Mouse (Mus musculus) liver, postnatal 0 days (tissue): ENCODE data around the gene Fhit. TPM values are rescaled to one million over a fixed set of nuclear protein-coding genes. Genes with fewer than 3 reads are reported as not detected.

Experiments
- ATAC-seq: fragments of 200-750 bp; cut with Nextera tagmentation; 2 replicates; pipeline ENCODE4 v1.8.0; 2017; ENCODE audit warnings: mild to moderate bottlenecking, moderate library complexity
- DNase-seq: peaks from one replicate; pipeline ENCODE4 v3.0.0-alpha.2; 2016
- H3K27ac ChIP-seq: fragments of 300-500 bp; sonication (generic); 2 replicates; pipeline ENCODE4 v1.5.1; 2014; ENCODE audit warnings: antibody characterized with exemption, moderate library complexity, mild to moderate bottlenecking, low read depth
- H3K27me3 ChIP-seq: fragments of 300-500 bp; sonication (generic); 2 replicates; pipeline ENCODE4 v1.6.1; 2014; ENCODE audit warnings: low read length, control low read depth, mixed read lengths; ENCODE audit not compliant: insufficient read depth
- H3K36me3 ChIP-seq: fragments of 300-500 bp; sonication (generic); replicated peaks from 2 replicates; pipeline ENCODE4 v1.6.1; 2014; ENCODE audit warnings: mild to moderate bottlenecking, control low read depth, low read length, moderate library complexity, mixed read lengths; ENCODE audit not compliant: insufficient read depth
- H3K4me1 ChIP-seq: fragments of 300-500 bp; sonication (generic); 2 replicates; pipeline ENCODE4 v1.6.1; 2014; ENCODE audit warnings: antibody characterized with exemption, mild to moderate bottlenecking, control low read depth; ENCODE audit not compliant: insufficient read depth
- H3K4me2 ChIP-seq: fragments of 300-500 bp; sonication (generic); 2 replicates; pipeline ENCODE4 v1.6.1; 2014; ENCODE audit warnings: low read depth, mild to moderate bottlenecking, low read length, moderate library complexity, mixed read lengths
- H3K4me3 ChIP-seq: fragments of 300-500 bp; sonication (generic); 2 replicates; pipeline ENCODE4 v1.5.1; 2014; ENCODE audit warnings: low read depth, low read length
- H3K9ac ChIP-seq: fragments of 300-500 bp; sonication (generic); replicated peaks from 2 replicates; pipeline ENCODE4 v1.6.1; 2014; ENCODE audit warnings: mild to moderate bottlenecking, moderate library complexity
- H3K9me3 ChIP-seq: fragments of 300-500 bp; sonication (generic); 2 replicates; pipeline ENCODE4 v1.6.1; 2016; ENCODE audit warnings: mild to moderate bottlenecking, control low read depth, low read length, mixed read lengths
- CTCF ChIP-seq: sonication (generic); IDR thresholded peaks from 2 replicates; pipeline ENCODE4 v1.5.1; 2016; ENCODE audit warnings: antibody characterized with exemption, low read depth
- EP300 ChIP-seq: IDR thresholded peaks from 2 replicates; pipeline ENCODE4 v1.6.1; 2016; ENCODE audit warnings: antibody characterized with exemption, low read depth, mild to moderate bottlenecking
- WGBS: fragments of 180-500 bp; shearing (Covaris S2); extraction: QIAGEN DNeasy Blood & Tissue Kit; methylation state at CpG from one replicate; pipeline ENCODE4 v1.1.7; 2014; ENCODE audit not compliant: insufficient replicate concordance; 5-methylcytosine and 5-hydroxymethylcytosine counted together
- polyA plus RNA-seq: library from polyadenylated mRNA; unstranded; fragments of >200 nt; fragmentation: Nextera tagmentation; extraction: Ambion mirVana; gene quantifications from 2 replicates; pipeline ENCODE4 v1.2.1, GENCODE M21; 2015

The Fhit gene
- polyA plus RNA-seq, result 7.9 and 8.1 TPM in 2 replicates

DNA sequence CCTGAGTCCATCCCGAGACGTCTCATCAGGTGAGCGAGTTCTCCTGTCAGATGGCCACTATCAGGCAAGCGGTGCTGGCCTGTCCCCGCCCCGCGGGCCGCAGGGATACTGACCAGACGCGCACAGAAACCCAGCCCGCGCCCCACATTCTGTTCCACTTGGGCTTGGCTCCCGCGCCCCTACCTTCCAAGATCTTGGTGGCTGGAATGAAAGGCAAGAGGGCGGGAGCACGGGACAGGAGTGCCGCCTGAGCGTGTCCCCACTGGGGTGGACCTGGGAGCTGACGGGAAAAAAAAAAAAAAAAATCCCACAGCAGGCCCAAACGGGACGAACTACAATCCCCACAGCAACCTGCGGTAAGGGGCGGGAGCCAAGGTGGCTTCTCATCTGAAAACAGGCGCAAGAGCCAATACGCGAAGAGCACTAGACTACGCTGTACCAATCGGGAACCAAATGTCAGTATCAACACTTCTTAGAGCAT lies at the start of gene Fhit:
Gene Fhit, minus strand, starts transcription at position 285 of the 481 bp plus-strand sequence.
- no peak for TF ChIP-seq CTCF
- TF ChIP-seq EP300, result 0 out of 2 replicates have a peak, but pooled peaks have one; percentile 22
- peak within 1 kb of the TSS; percentile 85 for H3K27ac ChIP-seq

DNA sequence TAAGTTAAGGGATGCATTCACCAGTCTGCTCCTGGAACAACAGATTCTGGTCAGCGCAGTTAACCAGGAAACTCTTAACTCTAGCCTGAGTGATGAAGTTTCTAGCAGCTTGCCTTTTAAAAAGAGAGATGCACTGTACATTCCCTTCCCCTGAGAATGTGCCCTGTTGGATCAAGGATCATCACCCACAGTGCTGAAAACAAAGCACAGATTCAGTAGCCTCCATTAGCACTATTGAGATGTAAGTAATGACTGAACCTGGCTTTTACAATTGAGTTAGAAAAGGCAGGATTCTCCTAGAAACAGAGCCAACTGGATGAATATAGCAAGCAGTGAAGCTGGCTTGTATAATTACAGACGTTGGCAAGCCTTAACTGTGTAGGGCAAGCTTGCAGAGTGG lies 45.0 kb upstream of the Fhit start:
- 52% methylated on average over 2 of the region's 2 CpGs for WGBS
- Histone ChIP-seq H3K9ac (no peak overlapping the region), H3K36me3 (no peaks in the 10 kb centered on the region), H3K27me3 (no peaks in the 10 kb centered on the region), H3K9me3 (no peaks in the 10 kb centered on the region), H3K4me1 (no peaks in the 10 kb centered on the region), H3K4me3 (no peak overlapping the region), H3K4me2 (no peak overlapping the region), H3K27ac (no peak overlapping the region)
- ATAC-seq (no peak), DNase-seq (no peak)
- TF ChIP-seq CTCF (no peak), EP300 (no peak)

More for the DNA sequence above, at the start of gene Fhit:
- no peaks in the 10 kb centered on the region for H3K9me3 ChIP-seq
- ATAC-seq (peak; percentile 92), DNase-seq (peak; percentile 79)
- no peaks in the 10 kb centered on the region for H3K36me3 ChIP-seq
- peak within 1 kb of the TSS; percentile 85 for H3K4me2 ChIP-seq
- 1% methylated on average over 28 of the region's 28 CpGs for WGBS
- no peaks in the 10 kb centered on the region for H3K27me3 ChIP-seq
- peak within 1 kb of the TSS; percentile 62 for H3K4me3 ChIP-seq
- H3K9ac ChIP-seq, result peak within 1 kb of the TSS; percentile 76
- 0 out of 2 replicates have a peak, but pooled peaks cover 2% of the 10 kb centered on the region for H3K4me1 ChIP-seq

DNA sequence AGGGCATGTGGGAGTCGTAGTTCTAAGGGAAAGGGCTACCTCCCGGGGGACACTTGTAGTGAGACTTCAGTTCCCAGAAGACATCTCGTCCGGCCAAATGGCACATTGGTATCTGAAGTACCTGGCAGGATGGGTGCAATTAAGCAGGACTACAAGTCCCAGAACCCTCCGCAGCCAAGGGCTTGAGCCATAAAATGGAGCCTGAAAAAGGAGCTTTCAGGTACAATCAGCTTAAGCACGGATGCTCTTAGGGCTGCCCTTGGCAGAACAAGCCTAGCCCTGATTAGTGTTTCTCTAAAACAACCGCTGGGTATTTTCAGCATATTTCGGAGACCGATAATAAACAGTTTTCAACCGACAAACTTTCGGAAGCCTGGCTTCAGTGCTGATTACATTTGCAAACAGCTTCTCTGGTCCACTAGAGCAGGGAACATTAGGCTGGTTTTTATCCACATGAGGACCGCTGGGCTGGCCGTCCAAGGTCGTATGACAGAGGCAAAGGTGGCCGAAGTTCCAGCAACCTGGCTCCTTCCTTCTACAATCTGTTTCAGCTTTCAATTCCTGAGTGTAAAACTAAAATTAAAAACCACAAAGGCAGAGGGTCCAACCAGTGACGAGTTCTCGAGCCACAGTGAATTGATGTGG lies 907 bp downstream of the Fhit start:
- 6% methylated on average over 17 of the region's 17 CpGs for WGBS
- H3K27ac ChIP-seq, result peak overlapping the region; percentile 85

DNA sequence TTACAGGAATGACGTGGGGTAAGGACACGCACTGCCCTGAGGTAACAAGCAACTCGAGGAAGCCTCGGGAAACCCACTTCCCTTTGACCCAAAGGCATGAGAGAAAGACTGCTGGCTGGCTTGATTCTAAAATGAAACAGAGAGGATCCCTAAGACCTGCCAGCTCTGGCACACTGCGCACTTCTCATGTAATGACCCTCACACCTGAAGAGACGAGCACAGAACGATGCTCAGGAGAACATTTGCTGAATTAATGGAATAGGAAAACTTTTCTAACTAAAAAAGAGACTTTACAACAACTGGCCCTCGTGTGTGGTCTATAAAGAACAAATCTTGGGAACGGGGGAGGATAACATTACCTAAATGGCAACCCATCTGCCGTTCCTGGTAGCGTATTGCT lies 2.2 kb downstream of the Fhit start:
- no peak for TF ChIP-seq CTCF
- no peak for TF ChIP-seq EP300
- DNase-seq, result no peak
- Histone ChIP-seq H3K9ac (no peak overlapping the region), H3K4me2 (no peak overlapping the region), H3K36me3 (no peaks in the 10 kb centered on the region), H3K27ac (0 out of 2 replicates have a peak overlapping the region, but pooled peaks have one; percentile 1), H3K4me3 (no peak overlapping the region), H3K27me3 (no peaks in the 10 kb centered on the region), H3K9me3 (no peaks in the 10 kb centered on the region), H3K4me1 (0 out of 2 replicates have a peak, but pooled peaks cover 2% of the 10 kb centered on the region)
- WGBS, result 76% methylated on average over 11 of the region's 11 CpGs
- no peak for ATAC-seq

More for the DNA sequence above, 907 bp downstream of the Fhit start:
- Histone ChIP-seq H3K4me3 (peak overlapping the region; percentile 62), H3K4me1 (0 out of 2 replicates have a peak, but pooled peaks cover 2% of the 10 kb centered on the region), H3K9ac (peak overlapping the region; percentile 76), H3K9me3 (no peaks in the 10 kb centered on the region), H3K36me3 (no peaks in the 10 kb centered on the region), H3K4me2 (peak overlapping the region; percentile 85), H3K27me3 (no peaks in the 10 kb centered on the region)
- no peak for TF ChIP-seq EP300
- no peak for TF ChIP-seq CTCF
- ATAC-seq (peak; percentile 65), DNase-seq (peak; percentile 58)

DNA sequence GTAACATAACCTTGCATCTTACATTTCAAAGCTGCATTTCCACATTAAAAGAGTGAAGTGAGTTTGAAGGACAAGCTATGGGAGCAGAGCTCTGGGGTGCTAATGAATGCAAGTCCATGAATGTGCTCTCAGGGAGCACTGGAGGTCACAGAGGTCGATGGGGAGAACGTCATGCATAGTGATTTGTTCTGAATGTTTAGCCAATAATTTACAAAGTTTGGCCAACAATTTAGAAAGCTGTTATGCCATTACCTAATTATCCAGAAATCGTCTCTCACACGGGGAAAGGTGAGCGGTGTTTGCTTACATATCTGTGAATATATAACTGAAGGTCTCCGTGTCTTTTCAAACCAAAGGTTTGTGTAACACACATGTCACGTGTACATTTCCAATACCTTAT lies 2.8 kb downstream of the Fhit start:
- DNase-seq (peak; percentile 19), ATAC-seq (peak; percentile 46)
- Histone ChIP-seq H3K27me3 (no peaks in the 10 kb centered on the region), H3K36me3 (no peaks in the 10 kb centered on the region), H3K9me3 (no peaks in the 10 kb centered on the region), H3K9ac (no peak overlapping the region), H3K4me3 (no peak overlapping the region), H3K27ac (peak overlapping the region; percentile 29; the same call in 1 of the 2 replicates), H3K4me1 (0 out of 2 replicates have a peak, but pooled peaks cover 2% of the 10 kb centered on the region), H3K4me2 (no peak overlapping the region)
- 62% methylated on average over 7 of the region's 7 CpGs for WGBS
- TF ChIP-seq CTCF (no peak), EP300 (no peak)

DNA sequence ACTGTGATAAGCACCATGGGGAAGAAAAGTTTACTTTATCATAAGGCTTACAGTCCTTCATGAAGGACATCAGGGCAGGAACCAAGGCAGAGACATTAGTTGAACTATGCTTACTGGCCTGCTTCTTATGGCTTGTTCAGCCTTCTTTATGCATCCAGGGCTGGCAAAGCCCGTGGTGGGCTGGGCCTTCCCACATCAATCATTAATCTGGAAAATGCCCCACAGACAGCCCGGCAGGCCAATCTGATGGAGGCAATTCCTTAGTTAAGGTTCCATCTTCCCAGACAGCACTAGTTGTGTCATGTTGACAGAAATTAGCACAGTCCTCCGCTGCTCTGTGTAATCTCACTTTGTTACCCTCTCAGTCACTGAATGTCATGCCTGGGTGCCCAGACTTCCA lies 4.1 kb downstream of the Fhit start:
- no peak overlapping the region for H3K4me2 ChIP-seq
- ATAC-seq (no peak), DNase-seq (no peak)
- TF ChIP-seq CTCF, result no peak
- no peak for TF ChIP-seq EP300
- no peaks in the 10 kb centered on the region for H3K27me3 ChIP-seq
- H3K36me3 ChIP-seq, result no peaks in the 10 kb centered on the region
- 0 out of 2 replicates have a peak, but pooled peaks cover 2% of the 10 kb centered on the region for H3K4me1 ChIP-seq
- H3K4me3 ChIP-seq, result no peak overlapping the region
- no peak overlapping the region for H3K27ac ChIP-seq
- 80% methylated on average over 3 of the region's 3 CpGs for WGBS
- no peaks in the 10 kb centered on the region for H3K9me3 ChIP-seq
- H3K9ac ChIP-seq, result no peak overlapping the region
